Mouse (Mus musculus): ENCODE measurements around the gene Ttc21b.

Gene Ttc21b

DNA sequence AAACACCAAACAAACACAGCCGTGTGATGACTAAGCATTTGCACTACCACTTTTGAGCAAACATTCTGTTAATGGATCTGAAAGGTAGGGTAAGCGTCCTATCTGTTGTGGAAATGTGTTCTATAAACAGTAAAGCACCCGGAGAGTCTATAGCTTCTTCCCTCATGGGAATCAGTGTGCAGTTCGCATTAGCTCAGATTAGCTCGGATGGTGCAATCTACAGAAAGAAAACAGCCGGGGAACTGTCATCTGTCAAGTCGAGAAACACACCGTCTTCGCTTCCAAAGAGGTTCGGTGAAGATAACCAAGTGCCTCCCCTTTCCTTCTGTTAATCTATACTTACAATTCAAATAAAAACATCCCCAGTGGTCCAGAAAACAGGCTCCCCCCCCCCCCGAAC, 85.7 kb downstream of the Ttc21b start:
- DNase-seq, result no peak

DNA sequence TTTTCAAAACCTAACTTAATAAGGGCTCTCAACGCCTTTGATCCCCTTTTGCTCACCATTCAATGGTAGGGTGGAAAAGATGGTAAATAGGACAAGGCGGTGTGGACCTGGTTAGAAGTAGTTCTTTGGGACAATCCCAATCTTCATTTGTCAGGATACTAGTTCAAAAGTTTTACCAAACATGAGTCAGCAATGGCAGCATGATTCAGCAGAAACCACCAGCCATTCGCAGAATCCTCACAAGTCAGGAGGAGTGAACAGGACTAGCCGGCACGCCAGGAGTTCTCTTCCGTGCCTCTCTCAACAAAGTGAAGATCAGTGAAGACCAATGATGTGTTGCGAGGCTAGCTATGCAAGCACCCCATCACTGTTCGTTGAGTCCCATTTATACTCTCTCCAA, 91.4 kb downstream of the Ttc21b start:
- DNase-seq, result no peak

DNA sequence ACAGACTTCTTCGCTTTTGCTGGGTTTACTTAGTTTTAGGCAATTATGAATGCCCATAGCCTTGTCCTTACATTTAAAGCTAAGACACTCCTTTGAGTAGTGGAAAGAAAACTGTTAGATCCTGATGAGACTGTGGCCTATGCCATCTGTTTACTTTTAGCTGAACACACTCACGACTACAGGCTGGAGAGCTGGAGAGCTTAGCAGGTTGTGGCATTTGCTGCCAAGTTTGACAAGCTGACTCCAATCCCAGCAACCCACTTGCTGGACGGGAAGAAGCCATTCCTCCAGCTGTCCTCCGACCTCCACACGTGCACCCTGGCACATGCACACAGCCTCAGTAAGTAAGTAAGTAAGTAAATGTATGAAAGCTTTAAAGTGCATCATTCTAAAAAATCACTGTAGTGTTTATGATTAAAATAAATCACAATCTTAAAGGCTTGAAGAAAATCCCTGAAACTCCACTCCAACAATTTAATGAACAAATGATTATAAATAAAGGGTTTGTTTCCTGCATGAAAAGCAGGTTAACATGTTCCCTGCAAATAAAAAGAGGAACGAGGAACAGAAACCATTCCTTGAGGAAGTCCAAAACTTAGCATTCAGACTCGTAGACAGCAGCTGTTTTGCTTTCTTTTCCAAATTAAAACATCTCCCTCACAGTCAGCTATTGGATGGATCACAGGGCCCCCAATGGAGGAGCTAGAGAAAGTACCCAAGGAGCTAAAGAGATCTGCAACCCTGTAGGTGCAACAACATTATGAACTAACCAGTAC, 98.1 kb downstream of the Ttc21b start:
- DNase-seq, result peak; percentile 27

DNA sequence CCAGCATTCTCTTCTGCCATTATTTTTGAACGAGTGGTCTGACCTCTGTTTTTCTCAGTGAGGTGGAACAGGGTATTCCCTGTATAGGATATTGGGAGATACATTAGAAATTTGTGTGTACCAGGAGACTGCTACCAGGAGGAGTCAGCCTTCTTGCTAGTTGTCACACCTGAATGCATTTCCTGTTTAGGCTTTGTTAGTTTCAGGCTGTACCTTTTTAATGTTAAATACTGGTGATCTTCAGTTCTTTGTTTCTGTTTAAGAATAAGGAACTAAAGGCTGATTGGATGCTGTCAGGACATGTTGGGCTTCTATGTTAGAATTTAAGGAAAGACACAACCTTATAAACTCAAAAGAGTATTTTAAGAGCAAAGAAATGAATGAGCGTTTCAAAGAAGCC, 105.0 kb downstream of the Ttc21b start:
- DNase-seq, result no peak

DNA sequence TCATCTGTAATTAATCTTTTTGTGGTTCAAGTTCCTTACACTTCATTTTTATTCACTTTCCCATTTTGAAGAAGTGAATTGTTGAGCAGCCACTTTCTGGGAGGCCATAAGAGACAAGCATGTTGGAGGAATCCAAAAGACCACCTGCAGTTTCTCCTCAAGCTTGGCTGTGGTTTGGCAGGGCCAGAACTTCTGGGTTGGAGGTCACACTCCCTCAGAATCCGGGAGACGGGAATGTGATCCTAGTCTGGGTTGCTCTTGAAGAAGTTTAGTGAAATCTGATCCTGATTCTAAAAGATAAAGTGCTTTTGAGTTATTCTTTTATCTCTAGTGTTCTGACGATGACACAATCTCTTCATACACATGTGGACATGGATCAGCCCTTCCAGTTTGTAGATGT, 105.9 kb downstream of the Ttc21b start:
- DNase-seq, result no peak

DNA sequence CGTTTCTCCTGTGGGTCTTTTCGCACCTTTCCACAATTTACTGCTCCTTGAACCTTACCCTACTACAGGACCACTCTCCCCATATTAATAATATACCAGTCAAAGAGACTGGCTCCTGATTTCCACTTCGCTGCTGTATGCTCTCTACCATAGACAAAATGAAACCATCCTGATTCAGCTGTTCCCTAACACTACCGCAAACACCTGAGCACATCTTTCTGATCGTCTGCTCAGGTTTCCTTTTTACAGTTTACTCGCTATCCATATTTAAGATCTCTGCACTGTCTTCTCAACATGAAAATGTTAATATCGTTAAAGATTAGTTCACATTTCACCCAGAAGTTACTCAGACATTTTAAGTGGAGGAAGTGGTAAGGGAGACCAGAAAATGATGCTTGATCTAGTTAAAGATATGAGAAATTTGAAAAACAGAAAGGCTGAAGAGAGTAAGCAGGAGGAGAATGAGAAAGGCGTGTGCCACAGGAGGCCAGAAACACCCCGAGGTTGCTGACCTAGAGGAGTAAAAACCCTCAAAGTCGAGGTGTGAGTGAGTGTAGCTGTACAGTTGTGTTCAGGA, 107.7 kb downstream of the Ttc21b start:
- DNase-seq, result no peak

DNA sequence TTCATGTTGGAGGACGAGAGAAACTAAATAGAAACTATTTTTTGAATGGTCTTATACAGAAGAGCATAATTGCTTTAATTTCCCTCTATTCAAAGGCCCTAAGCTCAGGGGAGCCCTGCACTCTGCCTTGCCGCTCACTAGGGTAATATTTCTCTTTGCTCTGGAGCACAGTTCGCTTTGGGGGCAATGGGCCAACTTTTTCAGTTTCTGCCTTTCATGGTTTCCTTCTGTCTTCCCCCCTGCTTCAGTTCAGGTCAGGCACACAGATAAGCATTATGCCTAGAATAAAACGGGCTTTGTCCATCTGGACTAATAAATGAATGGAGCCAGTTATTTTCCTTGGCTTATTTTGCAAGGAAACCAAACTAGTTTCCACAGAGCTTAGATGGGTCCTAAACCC, 109.9 kb downstream of the Ttc21b start:
- no peak for DNase-seq

DNA sequence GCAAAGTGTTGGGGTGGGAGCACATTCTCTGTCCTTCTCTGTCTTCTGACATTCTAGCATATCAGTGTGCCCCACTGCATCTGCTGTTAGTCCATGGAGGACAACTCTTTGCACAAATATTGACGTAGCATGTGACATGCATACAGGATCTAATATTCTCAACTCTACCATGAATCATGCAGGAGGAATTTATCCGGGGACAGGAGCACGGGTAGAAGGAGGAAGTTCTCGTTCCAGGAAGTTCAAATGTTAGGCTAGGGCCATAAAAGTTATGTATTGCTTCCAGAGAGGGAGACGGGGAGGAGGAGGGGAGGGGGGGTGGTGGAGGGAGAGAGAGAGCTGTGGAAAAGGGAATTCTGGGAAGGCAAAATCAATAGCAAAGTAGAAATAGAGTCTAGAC, 111.6 kb downstream of the Ttc21b start:
- DNase-seq, result no peak

DNA sequence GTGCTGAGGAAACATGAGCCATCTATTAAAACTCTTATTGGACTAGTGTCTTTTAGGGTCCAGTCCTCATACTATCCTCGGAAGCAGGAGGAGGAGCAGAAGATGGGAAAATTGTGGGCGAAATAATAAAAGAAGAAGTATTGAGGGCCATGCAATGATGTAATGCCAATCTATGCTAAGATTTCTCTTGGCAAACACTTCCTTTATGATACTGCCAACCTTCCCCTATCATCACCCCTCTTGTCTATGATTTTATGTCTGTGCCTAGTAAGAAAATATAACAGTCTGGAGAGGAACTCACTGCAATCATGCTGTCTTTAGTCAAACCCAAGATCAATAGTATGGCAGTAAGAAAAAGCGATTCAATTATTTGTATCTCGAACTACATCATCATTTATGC, 113.1 kb downstream of the Ttc21b start:
- DNase-seq, result no peak

DNA sequence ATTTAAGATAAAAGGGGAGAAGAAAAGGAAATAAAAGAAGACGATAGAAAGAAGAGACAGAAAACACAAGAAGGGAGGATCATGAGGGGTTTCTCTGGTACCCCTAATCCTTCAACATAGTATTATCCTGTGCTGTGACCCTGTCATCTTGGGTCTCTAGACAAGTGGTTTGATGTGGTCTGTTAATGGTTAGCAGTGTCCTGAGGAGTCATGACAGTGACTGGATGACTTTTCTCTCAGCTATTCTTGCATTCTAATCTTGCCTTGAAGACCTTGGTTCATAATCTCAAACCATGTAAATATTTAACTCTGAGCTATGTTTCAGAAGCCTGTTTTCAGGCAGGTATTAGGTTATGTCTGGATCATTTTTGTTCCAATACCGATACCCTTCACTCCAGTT, 113.7 kb downstream of the Ttc21b start:
- no peak for DNase-seq

DNA sequence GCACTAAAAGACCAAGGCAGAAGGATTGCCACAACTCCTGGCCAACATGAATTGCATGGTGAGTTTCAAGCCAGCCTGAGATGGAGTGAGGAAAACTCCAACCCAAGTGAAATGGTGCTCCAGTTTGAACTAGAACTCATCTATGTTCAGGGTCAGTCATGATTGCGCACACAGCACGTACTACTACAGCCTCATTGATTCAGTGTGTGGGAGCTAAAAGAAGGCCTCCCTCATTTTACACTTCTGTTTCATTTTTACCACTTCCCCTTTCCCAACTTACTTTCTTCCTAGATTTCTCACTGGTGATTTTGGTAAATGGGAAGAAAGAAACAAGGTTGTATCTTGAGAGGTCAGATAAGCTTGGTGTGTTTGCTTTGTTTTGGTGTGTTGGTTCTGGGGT, 114.1 kb downstream of the Ttc21b start:
- no peak for DNase-seq

DNA sequence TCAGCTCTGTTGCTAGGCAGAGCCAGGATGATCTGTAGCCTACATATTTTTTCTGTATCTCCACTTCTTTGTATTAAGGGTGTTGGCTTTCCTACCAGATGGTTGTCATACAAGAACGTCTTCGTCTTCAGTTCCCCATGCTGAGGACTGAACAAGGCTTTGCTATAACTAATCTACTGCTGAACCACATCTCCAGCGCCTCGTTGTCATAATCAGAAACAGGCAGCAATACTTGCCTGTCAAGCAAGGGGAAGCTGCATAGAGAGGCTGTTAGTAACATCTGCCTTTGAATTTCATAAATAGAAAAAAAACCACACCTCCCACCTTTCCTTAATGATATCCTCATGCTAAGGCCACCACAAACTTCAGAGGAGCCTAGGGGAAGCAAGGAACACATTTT, 116.2 kb downstream of the Ttc21b start:
- DNase-seq, result no peak
